Mouse (Mus musculus) layer of hippocampus, adult 2 months (tissue): Measurements from ENCODE around the gene Siglec1. TPM values are rescaled to one million over a fixed set of nuclear protein-coding genes. Genes with fewer than 3 reads are reported as not detected.
"Not testable (repeated sequence)": the region's sequence is repeated elsewhere in the genome, so short reads cannot be mapped to it uniquely, and the experiment has no call there.

ENCODE experiments used
- DNase-seq, 2 experiments: peaks; one replicate each; pipeline ENCODE4 v3.0.0; 2022; ENCODE audit warnings: low spot score in 2 of 2
- H3K27ac ChIP-seq: fragments of 200-600 bp; 2 replicates; pipeline ENCODE4 v1.8.1; 2022
- H3K4me3 ChIP-seq: fragments of 200-600 bp; 2 replicates; pipeline ENCODE4 v1.8.1; 2022; ENCODE audit warnings: mild to moderate bottlenecking
- CTCF ChIP-seq: fragments of 200-600 bp; conservative IDR thresholded peaks from 2 replicates; pipeline ENCODE4 v1.8.1; 2022; ENCODE audit warnings: antibody characterized with exemption, mild to moderate bottlenecking, moderate library complexity
- microRNA-seq, 2 experiments: library from miRNA; unstranded; fragments of <30 nt; microRNA quantifications; one replicate each; pipeline ENCODE4 v1.2.0; 2021
- total RNA-seq, 2 experiments: library from RNA; stranded (reverse); gene quantifications; 2 replicates each; pipeline ENCODE4 v1.2.3; 2021

Gene Siglec1
- total RNA-seq, 2 experiments from 2014 or later = 0.20 to 0.46 TPM

- Histone ChIP-seq H3K27ac (peak overlapping the region; percentile 84; the same call in 1 of the 2 replicates), H3K4me3 (no peak overlapping the region)
- TF ChIP-seq CTCF = no peak
- DNase-seq = no peak
Measured at GRCm38 (mm10) chr2:131038197-131038596, 48.4 kb downstream of the Siglec1 start.

GRCm38 (mm10) chr2:131037226-131037990, 49.2 kb downstream of the Siglec1 start:
- peak; percentile 45 to 63 for DNase-seq
- no peak overlapping the region for H3K4me3 ChIP-seq
- TF ChIP-seq CTCF = no peak
- peak overlapping the region; percentile 84 for H3K27ac ChIP-seq

- Histone ChIP-seq H3K4me3 (no peak overlapping the region), H3K27ac (peak overlapping the region; percentile 84; the same call in 1 of the 2 replicates)
- no peak for DNase-seq
- no peak for TF ChIP-seq CTCF
Measured at GRCm38 (mm10) chr2:131036757-131037156, 49.8 kb downstream of the Siglec1 start.

GRCm38 (mm10) chr2:131036343-131036742, 50.2 kb downstream of the Siglec1 start:
- peak overlapping the region; percentile 84; the same call in 1 of the 2 replicates for H3K27ac ChIP-seq
- no peak for TF ChIP-seq CTCF
- no peak for DNase-seq
- H3K4me3 ChIP-seq = no peak overlapping the region

GRCm38 (mm10) chr2:131031406-131031805, 55.2 kb downstream of the Siglec1 start:
- not testable (repeated sequence) for DNase-seq, H3K4me3 ChIP-seq, H3K27ac ChIP-seq

GRCm38 (mm10) chr2:131030998-131031397, 55.6 kb downstream of the Siglec1 start:
- no peak overlapping the region for H3K27ac ChIP-seq
- no peak for TF ChIP-seq CTCF
- H3K4me3 ChIP-seq = no peak overlapping the region
- no peak for DNase-seq

GRCm38 (mm10) chr2:131030561-131030960, 56.0 kb downstream of the Siglec1 start:
- no peak for DNase-seq
- no peak for TF ChIP-seq CTCF
- no peak overlapping the region for H3K27ac ChIP-seq
- no peak overlapping the region for H3K4me3 ChIP-seq

GRCm38 (mm10) chr2:131029065-131029935, 57.3 kb downstream of the Siglec1 start:
- Histone ChIP-seq H3K4me3 (no peak overlapping the region), H3K27ac (no peak overlapping the region)
- no peak for DNase-seq
- no peak for TF ChIP-seq CTCF

- Histone ChIP-seq H3K4me3 (no peak overlapping the region), H3K27ac (no peak overlapping the region)
- DNase-seq = no peak
- no peak for TF ChIP-seq CTCF
Measured at GRCm38 (mm10) chr2:131026941-131027340, 59.6 kb downstream of the Siglec1 start.

GRCm38 (mm10) chr2:131025230-131025629, 61.3 kb downstream of the Siglec1 start:
- no peak overlapping the region for H3K27ac ChIP-seq
- DNase-seq = no peak
- H3K4me3 ChIP-seq = no peak overlapping the region
- no peak for TF ChIP-seq CTCF

Small RNA genes lying within 50 kb of the gene (microRNA-seq; reads per million reads assigned to microRNA genes)
- 0 reads per million in 2 experiments for gene Mir6973b

Other genes with a start within 250 kb of the Siglec1 start
- 10 to 100 TPM; 77.6 to 89.3 TPM for gene 4930402H24Rik, start 180.4 kb downstream of the Siglec1 start, total RNA-seq
- 100 to 1,000 TPM; 111 to 113 TPM for gene Atrn, start 180.3 kb downstream of the Siglec1 start, total RNA-seq
- 10 to 100 TPM; 62.8 to 64.0 TPM for gene Gfra4, start 43.7 kb downstream of the Siglec1 start, total RNA-seq
- gene Adam33, start 23.0 kb downstream of the Siglec1 start, total RNA-seq = under 1 TPM; 0.59 to 0.76 TPM
- 1 to 10 TPM; 9.1 to 9.5 TPM for gene Hspa12b, start 40.5 kb upstream of the Siglec1 start, total RNA-seq
- not detected for gene Gm11037, start 46.7 kb upstream of the Siglec1 start, total RNA-seq
- 10 to 100 TPM; 46.0 to 46.7 TPM for gene 1700037H04Rik, start 73.3 kb upstream of the Siglec1 start, total RNA-seq
- 10 to 100 TPM; 72.3 to 78.8 TPM for gene Cenpb, start 93.3 kb upstream of the Siglec1 start, total RNA-seq
- 10 to 100 TPM; 23.4 to 25.5 TPM for gene Cdc25b, start 100.2 kb upstream of the Siglec1 start, total RNA-seq
- 1 to 10 TPM; 8.5 to 8.9 TPM for gene Spef1, start 100.5 kb upstream of the Siglec1 start, total RNA-seq
- 10 to 100 TPM; 20.9 to 26.0 TPM for gene Ap5s1, start 120.3 kb upstream of the Siglec1 start, total RNA-seq
- 1 to 10 TPM; 6.8 to 7.4 TPM for gene Mavs, start 147.3 kb upstream of the Siglec1 start, total RNA-seq
- 10 to 100 TPM; 56.5 to 60.2 TPM for gene Pank2, start 175.7 kb upstream of the Siglec1 start, total RNA-seq